Mouse (Mus musculus): ENCODE measurements around the gene Hs6st3. TPM values are rescaled to one million over a fixed set of nuclear protein-coding genes. Genes with fewer than 3 reads are reported as not detected.

Gene Hs6st3
- not detected for polyA plus RNA-seq (2017; shearing (Covaris generic))

GRCm38 (mm10) chr14:119137906-119138785 is at the start of gene Hs6st3:
Gene Hs6st3, plus strand, starts transcription at chr14:119138341.

GRCm38 (mm10) chr14:119098851-119099569 is 39.1 kb upstream of the Hs6st3 start, which contains the start of gene Uggt2:
Gene Uggt2, minus strand, starts transcription at chr14:119099430.

Other genes with a start within 250 kb of the Hs6st3 start
- 9.7 TPM for gene Dzip1, start 212.9 kb upstream of the Hs6st3 start, polyA plus RNA-seq (2017; shearing (Covaris generic))
- 31.9 TPM for gene Dnajc3, start 200.4 kb upstream of the Hs6st3 start, polyA plus RNA-seq (2017; shearing (Covaris generic))
- 1.4 TPM for gene Uggt2, start 38.9 kb upstream of the Hs6st3 start, polyA plus RNA-seq (2017; shearing (Covaris generic))